Mouse (Mus musculus) bone marrow macrophage, adult 2 months (primary cell): Measurements from ENCODE around the gene Haus7. TPM values are rescaled to one million over a fixed set of nuclear protein-coding genes. Genes with fewer than 3 reads are reported as not detected.
"Not testable (repeated sequence)": the region's sequence is repeated elsewhere in the genome, so short reads cannot be mapped to it uniquely, and the experiment has no call there.

Experiments used
- H3K27ac ChIP-seq: 2 replicates; pipeline ENCODE4 v1.5.1; 2012; ENCODE audit warnings: low read depth, low read length; ENCODE audit not compliant: insufficient read depth
- H3K4me1 ChIP-seq: 2 replicates; pipeline ENCODE4 v1.6.1; 2012; ENCODE audit warnings: low read length; ENCODE audit not compliant: control insufficient read depth, insufficient read depth
- H3K4me3 ChIP-seq: 2 replicates; pipeline ENCODE4 v1.5.1; 2012; ENCODE audit warnings: mild to moderate bottlenecking, low read length, moderate library complexity; ENCODE audit not compliant: insufficient read depth
- CTCF ChIP-seq: IDR thresholded peaks from 2 replicates; pipeline ENCODE4 v1.5.1; 2012; ENCODE audit warnings: low read depth, mild to moderate bottlenecking, low read length, moderate library complexity
- POLR2A ChIP-seq: IDR thresholded peaks from 2 replicates; pipeline ENCODE4 v1.6.1; 2012; ENCODE audit warnings: mild to moderate bottlenecking, low read depth, low read length, borderline replicate concordance
- polyA plus RNA-seq: library from polyadenylated mRNA; stranded (reverse); fragments of >200 nt; gene quantifications from 2 replicates; pipeline ENCODE4 v1.2.4, GENCODE M21; 2012; ENCODE audit not compliant: missing spikeins, insufficient read depth, insufficient read length

Gene Haus7
- polyA plus RNA-seq, result 9.0 and 9.3 TPM in 2 replicates

DNA sequence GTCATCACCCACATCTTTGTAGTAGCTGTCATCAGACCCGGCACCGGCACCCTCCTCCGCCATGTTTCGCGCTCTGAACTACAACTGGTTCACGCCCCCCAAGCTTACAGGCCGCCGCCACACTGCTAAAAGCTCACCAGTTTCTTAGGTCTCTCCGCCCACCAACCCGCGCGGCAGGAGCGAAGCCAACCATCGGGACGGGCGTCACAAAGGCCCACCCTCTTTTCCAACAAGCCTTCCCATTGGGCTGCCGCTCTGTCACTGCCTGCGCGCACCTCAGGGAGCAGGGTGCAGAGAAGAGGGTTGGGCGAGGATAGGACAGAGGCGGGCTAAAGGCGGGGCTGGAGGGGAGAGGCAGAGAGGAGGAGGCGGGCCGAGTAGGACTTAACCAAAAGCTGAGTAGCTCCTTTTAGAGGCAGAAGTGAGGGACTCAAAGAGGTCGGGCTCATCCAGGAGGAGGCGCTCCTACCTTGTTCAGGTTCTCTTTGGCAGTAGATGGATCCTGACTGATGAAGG lies at the start of gene Haus7:
Gene Haus7 (minus strand): TSS at position 168 of the 516 bp plus-strand sequence.
- no peak for TF ChIP-seq POLR2A
- no peak for TF ChIP-seq CTCF
- H3K4me1 ChIP-seq, result peaks cover 4% of the 10 kb centered on the region
- peak within 1 kb of the TSS; percentile 78 for H3K4me3 ChIP-seq
- no peak within 1 kb of the TSS for H3K27ac ChIP-seq

DNA sequence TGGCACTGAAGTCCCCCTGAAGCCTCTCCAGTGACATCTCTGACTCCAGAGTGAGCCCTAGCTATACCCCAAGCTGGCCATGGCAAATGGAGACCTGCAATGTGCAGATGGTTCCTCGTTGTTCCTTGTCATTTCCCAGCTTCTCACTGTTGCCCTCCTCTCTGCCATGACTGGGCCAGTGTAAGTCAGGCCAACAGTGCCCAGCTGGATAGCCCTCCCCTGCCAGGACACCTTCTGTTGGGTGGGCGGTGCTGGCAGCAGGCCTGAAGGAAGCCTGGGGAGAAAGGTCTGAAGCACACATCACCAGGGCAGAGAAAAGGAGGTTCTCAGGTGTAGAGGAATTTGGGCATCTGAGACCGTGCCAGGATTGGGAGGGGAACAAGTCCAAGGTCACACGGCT lies 47.7 kb upstream of the Haus7 start:
- TF ChIP-seq POLR2A (no peak), CTCF (no peak)
- H3K4me1 ChIP-seq, result no peaks in the 10 kb centered on the region
- no peak overlapping the region for H3K4me3 ChIP-seq
- no peak overlapping the region for H3K27ac ChIP-seq

DNA sequence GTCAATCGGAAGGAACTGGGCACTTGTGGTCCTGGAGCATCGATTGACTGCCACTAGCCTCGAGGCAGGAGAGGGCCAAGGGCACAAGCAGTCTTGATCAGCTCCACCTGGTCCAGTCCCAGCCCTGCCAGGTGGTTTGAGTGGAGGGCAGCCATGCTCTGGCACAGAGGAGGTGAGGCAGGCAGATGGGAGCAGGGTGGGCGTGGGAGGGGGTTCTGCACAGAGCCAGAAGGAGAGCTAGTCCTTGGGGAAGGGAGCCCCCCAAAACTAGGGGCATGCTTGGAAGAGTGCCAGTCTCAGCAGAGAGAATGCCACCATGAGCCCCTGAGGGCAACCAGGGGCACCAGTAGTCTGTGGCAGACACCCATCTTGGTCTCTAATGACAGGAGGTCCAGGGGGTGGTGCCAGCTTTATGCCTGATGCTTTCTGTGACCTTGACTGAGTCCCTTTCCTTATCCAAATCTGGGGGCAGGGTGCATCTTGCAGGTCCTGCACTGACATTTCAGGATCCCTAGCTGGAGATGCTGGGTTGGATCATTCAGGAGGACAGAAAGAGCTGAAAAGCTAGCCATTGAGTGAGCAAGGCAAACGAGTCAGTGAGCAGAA lies 46.4 kb upstream of the Haus7 start:
- TF ChIP-seq POLR2A (no peak), CTCF (no peak)
- H3K4me3 ChIP-seq, result no peak overlapping the region
- H3K4me1 ChIP-seq, result no peaks in the 10 kb centered on the region
- H3K27ac ChIP-seq, result no peak overlapping the region

DNA sequence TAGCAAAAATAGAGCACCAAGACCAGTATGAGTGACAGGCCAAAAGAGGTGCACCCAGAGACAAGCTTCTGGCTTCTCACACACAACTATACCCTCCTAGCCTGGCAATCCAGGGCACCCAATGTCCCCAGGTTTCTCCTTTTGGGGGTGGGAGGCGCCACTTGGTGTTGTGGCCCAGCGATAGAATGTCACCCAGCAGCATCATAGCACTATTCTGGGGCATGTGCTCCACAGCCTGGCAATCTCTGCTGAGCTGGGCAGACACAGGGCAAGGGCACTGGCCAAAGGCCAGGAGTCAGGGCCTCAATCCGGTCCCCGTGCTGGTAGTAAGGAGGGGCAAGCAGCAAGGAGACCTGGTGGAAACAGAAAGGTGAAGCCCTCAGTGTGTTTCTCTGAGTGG lies 37.9 kb upstream of the Haus7 start:
- TF ChIP-seq POLR2A (no peak), CTCF (no peak)
- Histone ChIP-seq H3K4me3 (no peak overlapping the region), H3K4me1 (no peaks in the 10 kb centered on the region), H3K27ac (no peak overlapping the region)

DNA sequence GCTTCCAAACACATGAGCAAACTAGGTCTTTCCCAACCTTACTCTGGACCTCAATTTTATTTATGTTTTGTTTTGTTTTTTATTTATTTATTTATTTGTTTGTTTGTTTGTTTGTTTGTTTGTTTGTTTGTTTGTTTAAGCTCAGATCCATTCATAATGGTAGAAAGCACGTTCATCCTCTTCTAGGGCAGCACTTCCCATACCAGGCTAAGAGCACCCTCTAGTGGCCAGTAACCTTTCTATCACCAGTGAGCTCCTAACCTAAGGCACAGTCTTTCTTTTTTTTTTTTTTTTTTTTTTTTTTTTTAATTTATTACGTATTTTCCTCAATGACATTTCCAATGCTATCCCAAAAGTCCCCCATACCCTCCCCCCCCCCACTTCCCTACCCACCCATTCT lies 34.7 kb upstream of the Haus7 start:
- H3K27ac ChIP-seq, H3K4me3 ChIP-seq, H3K4me1 ChIP-seq: not testable (repeated sequence)

DNA sequence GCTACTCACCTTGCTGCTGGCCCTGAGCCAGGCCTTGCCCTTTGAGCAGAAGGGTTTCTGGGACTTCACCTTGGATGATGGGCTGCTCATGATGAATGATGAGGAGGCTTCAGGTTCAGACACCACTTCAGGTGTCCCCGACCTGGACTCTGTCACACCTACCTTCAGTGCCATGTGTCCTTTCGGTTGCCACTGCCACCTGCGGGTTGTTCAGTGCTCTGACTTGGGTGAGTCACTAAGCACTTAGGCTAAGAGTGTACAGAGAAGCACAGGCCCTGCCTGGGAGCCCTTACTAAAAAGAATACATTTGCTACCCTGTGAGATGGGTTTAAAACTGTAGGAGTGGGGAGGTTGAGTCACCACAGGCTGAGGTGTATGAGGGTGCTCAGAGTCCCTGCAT lies 32.0 kb upstream of the Haus7 start:
- TF ChIP-seq CTCF, result no peak
- TF ChIP-seq POLR2A, result no peak
- H3K4me3 ChIP-seq, result no peak overlapping the region
- no peaks in the 10 kb centered on the region for H3K4me1 ChIP-seq
- H3K27ac ChIP-seq, result no peak overlapping the region

DNA sequence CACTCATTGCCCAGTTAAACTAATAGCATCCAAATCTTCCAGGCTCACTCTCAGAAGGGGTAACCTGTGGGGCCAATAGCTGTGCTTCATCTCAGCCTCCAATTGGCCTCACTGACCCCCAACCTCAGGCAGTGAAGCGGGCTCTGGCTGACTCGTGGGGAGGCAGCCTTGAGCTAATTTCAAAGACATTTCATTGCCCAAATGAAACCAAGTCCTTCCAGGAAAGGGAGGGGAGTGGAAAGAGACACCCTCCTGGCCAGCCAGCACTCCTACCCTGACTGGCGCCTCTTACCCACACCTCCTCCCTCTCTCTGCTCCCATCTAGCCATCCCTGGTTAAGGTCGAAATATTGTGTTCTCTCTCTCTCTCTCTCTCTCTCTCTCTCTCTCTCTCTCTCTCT lies 31.3 kb upstream of the Haus7 start:
- Histone ChIP-seq H3K27ac (no peak overlapping the region), H3K4me1 (no peaks in the 10 kb centered on the region), H3K4me3 (no peak overlapping the region)
- TF ChIP-seq POLR2A (no peak), CTCF (no peak)

DNA sequence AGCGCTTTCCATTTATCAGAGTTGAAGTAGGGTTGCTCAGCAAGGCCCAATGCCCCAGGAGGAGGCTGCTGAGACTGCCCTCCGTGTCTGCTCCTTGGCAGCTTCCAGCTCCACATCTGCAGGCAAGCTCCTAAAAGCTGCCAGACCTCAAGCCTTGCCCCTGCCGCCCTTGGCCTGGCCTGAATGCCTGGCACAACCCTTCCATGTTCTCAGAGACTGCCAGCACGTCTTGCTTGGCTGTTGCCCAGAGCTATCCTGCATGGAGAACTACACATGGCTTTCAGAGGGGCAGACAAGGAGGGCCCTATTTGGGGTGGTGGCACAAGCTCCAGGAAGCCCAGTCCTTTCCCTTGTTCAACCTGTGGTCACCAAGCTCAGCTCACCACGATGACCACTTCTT lies 28.1 kb upstream of the Haus7 start:
- no peak overlapping the region for H3K27ac ChIP-seq
- no peak overlapping the region for H3K4me3 ChIP-seq
- TF ChIP-seq POLR2A, result no peak
- no peak for TF ChIP-seq CTCF
- no peaks in the 10 kb centered on the region for H3K4me1 ChIP-seq

DNA sequence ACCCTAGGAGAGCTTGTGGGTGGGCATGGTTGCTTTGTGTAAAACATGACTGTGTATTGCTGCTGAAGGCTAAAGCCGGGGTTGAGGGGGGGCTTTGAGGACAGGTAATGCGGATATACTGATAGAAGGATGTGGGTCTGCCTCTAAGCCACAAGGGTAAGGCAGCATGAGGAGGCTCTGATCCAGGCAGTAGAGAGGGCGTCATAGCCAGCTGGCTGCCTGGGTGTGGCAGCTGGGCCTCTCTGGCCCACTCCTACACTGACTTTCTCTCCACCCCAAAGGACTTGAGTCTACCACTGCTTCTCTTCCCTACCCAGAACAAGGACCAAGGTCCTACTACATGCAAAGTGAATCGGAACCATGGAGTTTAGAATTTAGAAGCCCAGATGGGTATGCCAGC lies 26.0 kb upstream of the Haus7 start:
- H3K27ac ChIP-seq, result no peak overlapping the region
- no peak overlapping the region for H3K4me3 ChIP-seq
- H3K4me1 ChIP-seq, result peaks cover 2% of the 10 kb centered on the region; the same call in 1 of the 2 replicates
- TF ChIP-seq CTCF, result no peak
- no peak for TF ChIP-seq POLR2A

DNA sequence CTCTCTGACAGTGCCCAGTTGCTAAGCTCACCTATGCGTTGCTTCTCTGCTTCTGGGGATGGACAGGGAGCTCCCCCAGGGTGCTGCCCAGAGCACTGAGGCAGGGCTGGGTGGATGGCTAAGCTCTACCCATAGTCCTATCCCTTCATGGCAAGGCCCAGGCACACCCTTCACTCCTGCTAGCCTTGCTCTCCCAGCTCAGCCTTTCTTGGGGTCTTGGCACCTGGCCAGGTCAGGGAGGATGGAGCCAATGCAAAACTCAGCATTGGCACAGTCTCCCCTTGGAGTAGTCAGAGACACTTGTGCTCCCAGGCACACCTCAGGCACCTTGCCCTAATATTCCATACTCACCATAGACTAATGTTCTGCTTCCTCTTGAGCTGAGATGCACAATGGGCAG lies 25.2 kb upstream of the Haus7 start:
- Histone ChIP-seq H3K4me1 (peaks cover 2% of the 10 kb centered on the region; the same call in 1 of the 2 replicates), H3K27ac (no peak overlapping the region), H3K4me3 (no peak overlapping the region)
- TF ChIP-seq CTCF (no peak), POLR2A (no peak)

DNA sequence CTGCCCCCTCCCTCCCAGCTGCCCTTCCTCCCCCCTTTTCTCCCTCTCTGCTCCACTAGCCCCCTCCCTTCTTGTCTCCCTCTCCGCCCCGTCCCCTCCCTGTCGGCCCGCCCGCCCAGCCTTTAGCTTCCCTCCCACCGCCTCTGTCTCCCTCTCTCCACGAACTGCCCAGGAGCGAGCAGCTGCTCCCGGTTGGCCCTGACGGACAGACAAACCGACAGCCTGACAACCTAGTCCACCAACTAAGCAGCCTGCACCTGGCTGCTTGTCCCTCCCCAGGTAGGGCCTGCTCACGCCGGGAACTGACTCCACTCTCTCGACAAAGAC lies 24.6 kb upstream of the Haus7 start, which contains the start of gene Bgn:
Gene Bgn (plus strand): TSS at position 119 of the 327 bp plus-strand sequence.
- Histone ChIP-seq H3K4me3 (no peak within 1 kb of the TSS), H3K27ac (no peak within 1 kb of the TSS), H3K4me1 (peaks cover 2% of the 10 kb centered on the region; the same call in 1 of the 2 replicates)
- TF ChIP-seq CTCF (no peak), POLR2A (no peak)
